Mouse (Mus musculus): Measurements from ENCODE around the gene Etv4. TPM values are rescaled to one million over a fixed set of nuclear protein-coding genes. Genes with fewer than 3 reads are reported as not detected.

Etv4 gene
- polyA plus RNA-seq (2015; fragmentation: Nextera tagmentation; extraction: Ambion mirVana): 1.8 and 2.0 TPM in 2 replicates

DNA sequence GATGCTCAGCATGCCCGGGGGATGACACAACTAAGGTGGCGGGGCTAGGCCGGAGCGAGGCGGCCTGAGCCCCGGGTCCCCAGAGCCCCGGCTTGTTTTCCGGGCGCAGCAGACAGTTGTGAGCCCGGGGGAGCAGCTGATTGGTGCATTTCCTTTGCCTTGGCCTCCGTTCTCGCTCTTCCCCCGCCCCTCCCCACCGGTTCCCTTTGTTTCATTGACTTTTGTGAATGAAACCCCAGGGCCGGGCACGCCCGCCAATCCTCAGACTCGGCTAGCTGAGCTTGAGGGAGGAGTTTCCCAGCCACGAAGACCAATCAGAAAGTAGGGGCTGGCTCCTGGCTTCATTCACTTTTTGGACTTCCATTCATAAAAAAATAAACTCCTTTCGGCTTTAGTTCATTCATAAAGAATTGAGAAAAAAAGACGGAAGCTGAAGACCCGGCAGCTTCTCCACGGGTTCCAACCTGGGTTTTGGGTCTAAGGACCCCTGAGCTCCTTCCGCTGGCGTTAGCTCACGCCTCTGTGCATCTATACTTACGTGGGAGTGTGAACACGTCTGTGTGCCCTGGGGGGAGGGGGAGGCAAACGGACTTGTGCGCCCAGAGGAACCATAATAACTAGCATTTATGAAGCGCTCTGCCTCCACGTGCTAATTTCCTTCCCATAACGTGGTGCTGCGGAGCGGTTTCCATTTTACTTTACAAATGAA is at the start of gene Etv4:
Gene Etv4 (minus strand): TSS at position 229 of the 709 bp plus-strand sequence.
- H3K27ac ChIP-seq (replicated peaks): peak within 1 kb of the TSS; percentile 40
- H3K4me1 ChIP-seq (replicated peaks; ENCODE audit: control insufficient read depth, insufficient read depth): peaks cover 5% of the 10 kb centered on the region
- DNase-seq (ENCODE audit: low spot score) (peak; percentile 94), ATAC-seq (ENCODE audit: low FRiP score, low TSS enrichment) (peak; percentile 89)
- H3K4me2 ChIP-seq (replicated peaks; ENCODE audit: low read depth): peak within 1 kb of the TSS; percentile 94
- under 1% methylated on average over 33 of the region's 35 CpGs for WGBS
- H3K9ac ChIP-seq (ENCODE audit: low read length): peak within 1 kb of the TSS; percentile 50
- no peaks in the 10 kb centered on the region for H3K9me3 ChIP-seq (ENCODE audit: control insufficient read depth, low read length)
- H3K36me3 ChIP-seq (ENCODE audit: control insufficient read depth, insufficient read depth, low read length): no peaks in the 10 kb centered on the region
- peaks cover 5% of the 10 kb centered on the region; the same call in 1 of the 2 replicates for H3K27me3 ChIP-seq (ENCODE audit: control insufficient read depth, insufficient read depth, low read length)
- H3K4me3 ChIP-seq (ENCODE audit: low read depth, low read length): peak within 1 kb of the TSS; percentile 56
- TF ChIP-seq EP300 (optimal IDR thresholded peaks at IDR 0.05) (no peak), CTCF (IDR thresholded peaks at IDR 0.05; ENCODE audit: low read depth) (no peak)

DNA sequence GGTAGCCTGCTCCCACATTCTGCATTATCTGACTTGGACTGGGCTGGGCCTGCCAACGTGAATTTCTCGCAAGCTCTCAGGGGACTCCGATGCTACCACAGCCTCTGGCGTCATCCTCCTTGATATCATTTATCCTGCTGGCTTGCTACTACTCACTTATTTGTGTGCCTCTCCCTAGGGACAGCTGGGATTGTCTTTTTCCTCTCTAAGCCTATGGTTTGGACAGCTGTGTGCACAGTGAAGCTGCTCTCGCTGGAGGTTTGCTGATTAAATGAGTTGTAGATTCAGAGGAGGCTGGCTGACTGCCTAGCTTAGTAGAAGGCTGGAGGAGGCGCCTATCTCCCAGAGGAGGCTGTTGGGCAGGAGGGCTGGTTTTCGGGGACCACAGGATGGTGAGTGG is 46.8 kb upstream of the Etv4 start:
- Histone ChIP-seq H3K27me3 (ENCODE audit: control insufficient read depth, insufficient read depth, low read length) (no peaks in the 10 kb centered on the region), H3K4me1 (replicated peaks; ENCODE audit: control insufficient read depth, insufficient read depth) (peaks cover 4% of the 10 kb centered on the region; the same call in 1 of the 2 replicates), H3K9ac (ENCODE audit: low read length) (0 out of 2 replicates have a peak overlapping the region, but pooled peaks have one; percentile 1), H3K36me3 (ENCODE audit: control insufficient read depth, insufficient read depth, low read length) (no peaks in the 10 kb centered on the region), H3K9me3 (ENCODE audit: control insufficient read depth, low read length) (no peaks in the 10 kb centered on the region), H3K27ac (replicated peaks) (no peak overlapping the region; the same call in 1 of the 2 replicates), H3K4me2 (replicated peaks; ENCODE audit: low read depth) (no peak overlapping the region), H3K4me3 (ENCODE audit: low read depth, low read length) (no peak overlapping the region)
- no peak for TF ChIP-seq EP300 (optimal IDR thresholded peaks at IDR 0.05)
- TF ChIP-seq CTCF (IDR thresholded peaks at IDR 0.05; ENCODE audit: low read depth): no peak
- ATAC-seq (ENCODE audit: low FRiP score, low TSS enrichment) (peak; percentile 38; the same call in 1 of the 2 replicates), DNase-seq (ENCODE audit: low spot score) (no peak)
- WGBS: 36% methylated on average over 7 of the region's 7 CpGs

DNA sequence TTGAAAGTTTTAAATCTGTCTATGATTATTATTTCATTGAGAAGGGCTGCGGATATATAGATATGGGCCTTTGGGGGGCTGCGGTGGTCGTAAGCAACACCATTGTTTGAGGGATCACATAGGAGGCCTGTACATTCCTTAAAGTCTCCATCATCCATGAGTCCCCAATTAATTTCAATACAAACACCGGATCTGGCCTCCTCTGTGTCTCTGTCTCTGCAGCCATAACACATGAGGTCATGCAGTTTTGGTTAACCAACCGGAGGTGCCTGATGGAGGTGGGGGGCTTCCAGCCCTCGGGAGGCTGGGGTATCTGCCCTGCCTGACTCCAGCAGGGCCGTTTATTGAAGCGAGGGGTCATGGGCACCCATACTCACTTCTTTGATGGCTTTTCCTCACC is 45.4 kb upstream of the Etv4 start:
- Histone ChIP-seq H3K36me3 (ENCODE audit: control insufficient read depth, insufficient read depth, low read length) (no peaks in the 10 kb centered on the region), H3K4me2 (replicated peaks; ENCODE audit: low read depth) (no peak overlapping the region), H3K4me3 (ENCODE audit: low read depth, low read length) (no peak overlapping the region), H3K4me1 (replicated peaks; ENCODE audit: control insufficient read depth, insufficient read depth) (peaks cover 4% of the 10 kb centered on the region; the same call in 1 of the 2 replicates), H3K9me3 (ENCODE audit: control insufficient read depth, low read length) (no peaks in the 10 kb centered on the region), H3K27ac (replicated peaks) (peak overlapping the region; percentile 25; the same call in 1 of the 2 replicates), H3K27me3 (ENCODE audit: control insufficient read depth, insufficient read depth, low read length) (no peaks in the 10 kb centered on the region), H3K9ac (ENCODE audit: low read length) (no peak overlapping the region)
- WGBS: 51% methylated on average over 8 of the region's 8 CpGs
- ATAC-seq (ENCODE audit: low FRiP score, low TSS enrichment) (peak; percentile 26; the same call in 1 of the 2 replicates), DNase-seq (ENCODE audit: low spot score) (no peak)
- TF ChIP-seq CTCF (IDR thresholded peaks at IDR 0.05; ENCODE audit: low read depth) (no peak), EP300 (optimal IDR thresholded peaks at IDR 0.05) (no peak)

DNA sequence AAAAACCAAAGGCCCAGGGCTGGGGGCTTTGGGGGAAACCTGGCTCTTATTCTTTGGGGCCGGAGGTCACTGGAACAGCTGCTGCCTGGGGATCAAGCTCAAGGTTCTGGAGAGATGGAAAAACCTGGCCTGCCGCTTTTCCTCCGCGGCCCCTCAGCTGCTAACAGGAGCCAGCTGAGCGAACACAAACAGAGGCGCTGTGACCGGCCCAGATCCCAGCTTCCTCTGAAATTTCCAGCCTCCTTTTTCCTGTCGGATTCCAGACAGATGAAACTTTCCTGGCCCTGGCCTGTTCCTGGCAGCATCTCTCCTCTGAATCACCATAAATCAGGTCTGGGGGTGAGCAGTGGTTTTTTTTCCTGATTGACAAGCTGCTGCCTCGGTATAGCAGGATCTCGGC is 44.9 kb upstream of the Etv4 start:
- TF ChIP-seq CTCF (IDR thresholded peaks at IDR 0.05; ENCODE audit: low read depth) (no peak), EP300 (optimal IDR thresholded peaks at IDR 0.05) (no peak)
- Histone ChIP-seq H3K36me3 (ENCODE audit: control insufficient read depth, insufficient read depth, low read length) (no peaks in the 10 kb centered on the region), H3K27me3 (ENCODE audit: control insufficient read depth, insufficient read depth, low read length) (no peaks in the 10 kb centered on the region), H3K4me3 (ENCODE audit: low read depth, low read length) (no peak overlapping the region), H3K4me1 (replicated peaks; ENCODE audit: control insufficient read depth, insufficient read depth) (peaks cover 4% of the 10 kb centered on the region; the same call in 1 of the 2 replicates), H3K9me3 (ENCODE audit: control insufficient read depth, low read length) (no peaks in the 10 kb centered on the region), H3K9ac (ENCODE audit: low read length) (no peak overlapping the region), H3K4me2 (replicated peaks; ENCODE audit: low read depth) (peak overlapping the region; percentile 27), H3K27ac (replicated peaks) (peak overlapping the region; percentile 53)
- ATAC-seq (ENCODE audit: low FRiP score, low TSS enrichment) (peak; percentile 45; the same call in 1 of the 2 replicates), DNase-seq (ENCODE audit: low spot score) (peak; percentile 41)
- WGBS: 6% methylated on average over 10 of the region's 10 CpGs

DNA sequence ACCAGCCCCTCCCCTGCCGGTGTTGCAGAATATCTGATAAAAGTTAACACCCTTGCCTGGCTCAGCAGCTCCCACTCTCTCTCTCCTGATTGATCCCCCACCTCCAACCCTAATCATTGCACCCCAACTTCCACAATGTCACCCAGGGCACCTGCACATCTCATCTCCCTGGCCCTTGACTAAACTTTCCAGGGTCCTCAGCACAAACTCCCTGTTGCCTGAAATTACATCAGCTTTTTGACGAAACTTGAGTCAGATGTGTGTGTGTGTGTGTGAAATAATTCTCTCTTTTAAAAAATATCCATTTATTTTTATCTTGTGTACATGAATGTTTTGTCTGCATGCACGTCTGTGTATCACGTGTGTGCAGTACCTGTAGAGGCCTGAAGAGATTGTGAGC is 43.5 kb upstream of the Etv4 start:
- H3K9me3 ChIP-seq (ENCODE audit: control insufficient read depth, low read length): no peaks in the 10 kb centered on the region
- no peak overlapping the region for H3K27ac ChIP-seq (replicated peaks)
- H3K4me2 ChIP-seq (replicated peaks; ENCODE audit: low read depth): no peak overlapping the region
- DNase-seq (ENCODE audit: low spot score): no peak
- H3K9ac ChIP-seq (ENCODE audit: low read length): no peak overlapping the region
- peaks cover 4% of the 10 kb centered on the region; the same call in 1 of the 2 replicates for H3K4me1 ChIP-seq (replicated peaks; ENCODE audit: control insufficient read depth, insufficient read depth)
- no peaks in the 10 kb centered on the region for H3K27me3 ChIP-seq (ENCODE audit: control insufficient read depth, insufficient read depth, low read length)
- WGBS: 86% methylated on average over 4 of the region's 4 CpGs
- TF ChIP-seq EP300 (optimal IDR thresholded peaks at IDR 0.05): no peak
- TF ChIP-seq CTCF (IDR thresholded peaks at IDR 0.05; ENCODE audit: low read depth): no peak
- no peak overlapping the region for H3K4me3 ChIP-seq (ENCODE audit: low read depth, low read length)
- no peak for ATAC-seq (ENCODE audit: low FRiP score, low TSS enrichment)
- no peaks in the 10 kb centered on the region for H3K36me3 ChIP-seq (ENCODE audit: control insufficient read depth, insufficient read depth, low read length)

DNA sequence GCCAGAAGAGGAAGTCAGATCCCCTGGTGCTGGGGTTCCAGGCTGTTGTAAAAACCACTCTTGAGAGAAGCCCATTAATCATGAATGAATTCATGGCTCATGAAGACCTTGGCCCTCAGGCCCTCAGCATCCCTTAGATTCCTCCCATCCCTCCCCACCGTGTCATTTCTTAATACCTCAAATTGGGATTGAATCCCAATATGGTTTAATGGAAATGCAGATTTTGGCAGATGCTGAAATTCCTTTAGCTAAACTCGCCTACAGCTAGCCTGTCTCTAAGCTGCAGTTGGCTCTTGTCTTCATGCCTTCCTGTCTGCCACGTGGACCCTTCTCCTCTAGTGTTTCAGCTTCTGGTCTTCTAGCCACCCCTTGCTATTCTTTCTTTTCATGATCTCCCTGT is 38.0 kb upstream of the Etv4 start:
- DNase-seq (ENCODE audit: low spot score): no peak
- no peak overlapping the region for H3K4me3 ChIP-seq (ENCODE audit: low read depth, low read length)
- H3K4me2 ChIP-seq (replicated peaks; ENCODE audit: low read depth): no peak overlapping the region
- no peaks in the 10 kb centered on the region for H3K36me3 ChIP-seq (ENCODE audit: control insufficient read depth, insufficient read depth, low read length)
- no peaks in the 10 kb centered on the region for H3K27me3 ChIP-seq (ENCODE audit: control insufficient read depth, insufficient read depth, low read length)
- no peak for ATAC-seq (ENCODE audit: low FRiP score, low TSS enrichment)
- H3K4me1 ChIP-seq (replicated peaks; ENCODE audit: control insufficient read depth, insufficient read depth): no peaks in the 10 kb centered on the region
- 30% methylated on average over 3 of the region's 3 CpGs for WGBS
- no peak overlapping the region for H3K9ac ChIP-seq (ENCODE audit: low read length)
- TF ChIP-seq EP300 (optimal IDR thresholded peaks at IDR 0.05) (no peak), CTCF (IDR thresholded peaks at IDR 0.05; ENCODE audit: low read depth) (no peak)
- H3K27ac ChIP-seq (replicated peaks): no peak overlapping the region
- H3K9me3 ChIP-seq (ENCODE audit: control insufficient read depth, low read length): no peaks in the 10 kb centered on the region
